Mouse (Mus musculus) intestine, postnatal 0 days (tissue): Measurements from ENCODE around the gene Kpna2. TPM values are rescaled to one million over a fixed set of nuclear protein-coding genes. Genes with fewer than 3 reads are reported as not detected.
"Not testable (repeated sequence)": the region's sequence is repeated elsewhere in the genome, so short reads cannot be mapped to it uniquely, and the experiment has no call there.

Experiments used
- ATAC-seq: fragments of 200-750 bp; cut with Nextera tagmentation; 2 replicates; pipeline ENCODE4 v1.8.0; 2017; ENCODE audit warnings: mild to moderate bottlenecking, moderate TSS enrichment, moderate library complexity
- H3K27ac ChIP-seq: fragments of 300-500 bp; sonication (generic); 2 replicates; pipeline ENCODE4 v1.5.1; 2014; ENCODE audit warnings: mild to moderate bottlenecking, low read depth, low read length, moderate library complexity
- H3K27me3 ChIP-seq: fragments of 300-500 bp; sonication (generic); replicated peaks from 2 replicates; pipeline ENCODE4 v1.6.1; 2014; ENCODE audit warnings: low read length, mixed read lengths; ENCODE audit not compliant: control insufficient read depth, insufficient read depth
- H3K36me3 ChIP-seq: fragments of 300-500 bp; sonication (generic); 2 replicates; pipeline ENCODE4 v1.6.1; 2014; ENCODE audit warnings: mild to moderate bottlenecking, moderate library complexity; ENCODE audit not compliant: control insufficient read depth, insufficient read depth
- H3K4me1 ChIP-seq: fragments of 300-500 bp; sonication (generic); replicated peaks from 2 replicates; pipeline ENCODE4 v1.6.1; 2014; ENCODE audit warnings: antibody characterized with exemption, low read length, mixed read lengths; ENCODE audit not compliant: control insufficient read depth, insufficient read depth
- H3K4me2 ChIP-seq: fragments of 300-500 bp; sonication (generic); replicated peaks from 2 replicates; pipeline ENCODE4 v1.6.1; 2014; ENCODE audit warnings: low read depth, mild to moderate bottlenecking, moderate library complexity
- H3K4me3 ChIP-seq: fragments of 300-500 bp; sonication (generic); 2 replicates; pipeline ENCODE4 v1.5.1; 2014; ENCODE audit warnings: low read depth, low read length
- H3K9ac ChIP-seq: fragments of 300-500 bp; sonication (generic); 2 replicates; pipeline ENCODE4 v1.6.1; 2014; ENCODE audit warnings: mild to moderate bottlenecking, low read depth, low read length
- H3K9me3 ChIP-seq: fragments of 300-500 bp; sonication (generic); 2 replicates; pipeline ENCODE4 v1.6.1; 2016; ENCODE audit warnings: mixed run types; ENCODE audit not compliant: control insufficient read depth
- CTCF ChIP-seq: sonication (generic); IDR thresholded peaks from 2 replicates; pipeline ENCODE4 v1.5.1; 2016; ENCODE audit warnings: low read depth, mild to moderate bottlenecking, control low read depth, antibody characterized with exemption, moderate library complexity
- WGBS: fragments of 180-500 bp; shearing (Covaris S2); extraction: QIAGEN DNeasy Blood & Tissue Kit; methylation state at CpG from one replicate; pipeline ENCODE4 v1.1.7; 2014; 5-methylcytosine and 5-hydroxymethylcytosine counted together
- polyA plus RNA-seq: library from polyadenylated mRNA; unstranded; fragments of >200 nt; fragmentation: Nextera tagmentation; extraction: Ambion mirVana; gene quantifications from 2 replicates; pipeline ENCODE4 v1.2.1, GENCODE M21; 2015

The Kpna2 gene
- polyA plus RNA-seq, 1 experiment from 2014 or later: 100 TPM

DNA sequence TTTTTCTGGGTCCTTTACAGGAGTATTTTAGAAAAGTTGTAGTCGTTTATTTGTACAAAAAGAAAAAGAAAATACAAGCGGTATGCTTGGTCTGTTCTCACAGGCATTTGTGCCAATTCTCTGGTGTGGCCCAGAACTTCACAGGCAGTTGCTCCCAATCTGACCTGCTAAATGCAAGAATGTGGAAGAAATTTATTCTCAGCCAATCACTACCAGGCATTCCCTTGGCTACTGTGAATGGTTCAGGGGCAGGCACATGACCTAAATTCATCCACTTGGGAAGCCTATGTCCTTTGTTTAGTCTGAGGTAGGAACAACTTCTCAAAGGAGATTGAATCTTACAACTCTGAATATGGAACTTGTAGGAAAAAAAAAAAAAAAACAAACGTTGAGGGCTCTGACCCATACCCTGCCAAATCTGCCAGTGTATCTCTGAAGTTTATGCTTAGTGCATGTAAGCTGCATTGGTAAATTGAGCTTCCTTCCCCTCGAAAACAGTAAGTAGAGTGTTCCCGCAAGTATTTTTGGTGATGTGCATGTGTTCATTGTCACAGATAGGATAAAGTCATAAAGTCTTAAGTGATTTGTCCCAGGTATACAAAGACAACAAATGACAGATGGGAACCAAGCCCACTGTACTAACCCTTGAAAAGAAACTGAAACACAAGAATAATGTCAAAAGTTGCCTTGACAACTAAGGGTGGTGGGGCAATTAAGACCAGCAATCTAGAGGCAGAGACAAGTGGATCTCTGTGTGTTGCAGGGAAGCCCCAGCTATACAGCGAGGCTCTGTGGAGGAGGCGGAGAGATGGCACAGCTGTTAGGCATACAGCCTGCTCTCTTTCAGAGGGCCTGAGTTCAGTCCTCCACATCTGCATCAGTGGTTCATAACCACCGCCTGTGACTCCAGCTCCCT, 2.7 kb upstream of the Kpna2 start:
- Histone ChIP-seq H3K9me3 (no peaks in the 10 kb centered on the region), H3K27me3 (no peaks in the 10 kb centered on the region), H3K4me1 (no peaks in the 10 kb centered on the region), H3K27ac (no peak overlapping the region), H3K4me2 (no peak overlapping the region), H3K36me3 (no peaks in the 10 kb centered on the region), H3K4me3 (no peak overlapping the region), H3K9ac (no peak overlapping the region)
- TF ChIP-seq CTCF: no peak
- no peak for ATAC-seq
- 41% methylated on average over 7 of the region's 8 CpGs for WGBS

DNA sequence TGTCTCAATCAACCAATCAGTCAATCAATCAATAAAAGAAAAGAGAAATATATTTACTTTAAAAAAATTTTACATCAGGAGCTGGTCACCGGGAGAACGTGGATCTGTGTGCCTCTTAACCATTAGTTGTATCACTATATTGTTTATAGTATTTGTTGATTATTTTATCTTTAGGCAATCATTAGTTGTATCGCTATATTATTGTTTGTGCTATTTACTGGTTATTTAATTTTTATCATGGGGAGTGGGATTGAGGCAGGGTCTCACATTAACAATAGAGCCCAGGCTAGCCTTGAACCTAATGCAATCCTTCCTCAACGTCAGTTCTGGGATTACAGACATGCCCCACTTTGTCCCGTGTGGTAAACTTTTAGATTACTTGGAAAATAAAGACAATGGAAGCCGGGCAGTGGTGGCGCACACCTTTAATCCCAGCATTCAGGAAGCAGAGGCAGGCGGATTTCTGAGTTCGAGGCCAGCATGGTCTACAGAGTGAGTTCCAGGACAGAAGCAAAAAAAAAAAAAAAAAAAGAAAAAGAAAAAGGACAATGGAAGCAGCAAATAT, 690 bp upstream of the Kpna2 start:
- Histone ChIP-seq H3K9me3 (no peaks in the 10 kb centered on the region), H3K27ac (peak overlapping the region; percentile 74), H3K4me3 (peak overlapping the region; percentile 93; the same call in 1 of the 2 replicates), H3K9ac (peak overlapping the region; percentile 43; the same call in 1 of the 2 replicates), H3K4me1 (no peaks in the 10 kb centered on the region), H3K36me3 (peaks cover 14% of the 10 kb centered on the region), H3K27me3 (no peaks in the 10 kb centered on the region), H3K4me2 (peak overlapping the region; percentile 53)
- WGBS: 62% methylated on average over 9 of the region's 9 CpGs
- ATAC-seq: no peak
- TF ChIP-seq CTCF: no peak

DNA sequence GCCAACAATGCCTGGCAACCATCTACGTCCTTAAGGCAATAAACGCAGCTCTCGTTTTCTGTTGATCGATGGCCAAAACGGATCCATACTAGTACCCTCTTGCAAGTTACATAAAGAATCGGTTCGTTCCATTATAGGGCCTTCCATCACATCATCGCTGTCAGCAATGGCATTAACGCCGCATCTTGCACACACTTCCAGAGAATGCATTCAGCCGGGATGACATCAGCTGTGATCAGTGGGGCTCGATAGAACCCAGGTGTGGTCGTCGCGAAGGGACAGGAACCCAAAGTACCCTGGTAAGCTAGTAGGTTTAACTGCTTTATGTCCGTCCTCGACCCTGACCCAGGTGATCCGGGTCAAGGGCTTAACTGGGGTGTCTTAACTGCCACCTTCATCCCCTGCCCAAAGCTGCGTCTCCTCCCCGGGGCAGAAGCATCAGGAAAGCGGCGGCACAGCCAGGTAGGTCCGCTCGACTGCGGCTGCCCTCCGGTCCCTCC, 640 bp downstream of the Kpna2 start:
- Histone ChIP-seq H3K9me3 (no peaks in the 10 kb centered on the region), H3K27ac (peak overlapping the region; percentile 81), H3K27me3 (no peaks in the 10 kb centered on the region), H3K36me3 (peaks cover 19% of the 10 kb centered on the region), H3K4me2 (peak overlapping the region; percentile 80), H3K4me1 (no peaks in the 10 kb centered on the region), H3K9ac (peak overlapping the region; percentile 69), H3K4me3 (peak overlapping the region; percentile 93)
- no peak for TF ChIP-seq CTCF
- ATAC-seq: 0 out of 2 replicates have a peak, but pooled peaks have one; percentile 10
- WGBS: under 1% methylated on average over 26 of the region's 26 CpGs

DNA sequence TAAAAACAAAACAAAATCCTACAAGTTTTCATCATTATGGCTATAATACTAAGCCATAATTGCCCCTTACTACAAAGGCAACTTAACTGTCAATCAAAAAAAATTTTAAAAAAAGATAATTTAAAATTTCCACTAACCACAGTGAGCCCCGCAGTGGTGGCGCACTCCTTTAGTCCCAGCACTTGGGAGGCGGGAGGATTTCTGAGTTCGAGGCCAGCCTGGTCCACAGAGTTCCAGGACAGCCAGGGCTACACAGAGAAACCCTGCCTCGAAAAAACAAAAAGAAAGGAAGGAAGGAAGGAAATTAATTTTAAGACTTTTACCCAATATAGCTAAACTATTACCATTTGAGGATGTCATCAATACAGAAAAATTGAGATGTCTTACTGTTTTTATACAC, 1.4 kb downstream of the Kpna2 start:
- Histone ChIP-seq H3K27me3 (no peaks in the 10 kb centered on the region), H3K4me1 (no peaks in the 10 kb centered on the region), H3K27ac (no peak overlapping the region), H3K9ac (no peak overlapping the region), H3K9me3 (no peaks in the 10 kb centered on the region), H3K4me2 (peak overlapping the region; percentile 80), H3K36me3 (peaks cover 19% of the 10 kb centered on the region), H3K4me3 (peak overlapping the region; percentile 93)
- WGBS: 16% methylated on average over 5 of the region's 5 CpGs
- no peak for TF ChIP-seq CTCF
- ATAC-seq: no peak

DNA sequence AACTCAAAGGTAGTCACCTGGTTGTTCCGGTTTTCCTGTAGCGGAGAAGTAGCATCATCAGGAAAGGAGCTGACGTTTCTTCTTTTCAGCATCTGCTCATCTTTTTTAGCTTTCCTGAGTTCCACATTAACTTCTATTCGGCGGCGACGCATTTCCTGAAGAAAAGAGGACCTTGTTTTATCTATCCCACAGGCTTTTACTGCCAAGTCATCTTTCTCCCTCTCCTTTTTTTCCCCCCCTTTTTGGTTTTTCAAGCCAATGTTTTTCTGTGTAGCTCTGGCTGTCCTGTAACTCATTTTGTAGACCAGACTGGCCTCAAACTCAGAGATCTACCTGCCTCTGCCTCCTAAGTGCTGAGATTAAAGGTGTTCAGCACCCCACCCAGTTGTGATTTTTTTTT, 2.8 kb downstream of the Kpna2 start:
- WGBS: 88% methylated on average over 7 of the region's 7 CpGs
- not testable (repeated sequence) for H3K9ac ChIP-seq, H3K4me3 ChIP-seq, H3K4me1 ChIP-seq, ATAC-seq, H3K27me3 ChIP-seq, H3K27ac ChIP-seq, H3K4me2 ChIP-seq, H3K9me3 ChIP-seq
- H3K36me3 ChIP-seq: peaks cover 21% of the 10 kb centered on the region
